Mouse (Mus musculus): Measurements from ENCODE around the gene Clptm1l.

Gene Clptm1l

GRCm38 (mm10) chr13:73660163-73660695 is 56.4 kb downstream of the Clptm1l start:
- no peak for DNase-seq
